Mouse (Mus musculus): Measurements from ENCODE around the gene Ccdc51. TPM values are rescaled to one million over a fixed set of nuclear protein-coding genes. Genes with fewer than 3 reads are reported as not detected.
"Not testable (repeated sequence)": the region's sequence is repeated elsewhere in the genome, so short reads cannot be mapped to it uniquely, and the experiment has no call there.

The Ccdc51 gene
- polyA plus RNA-seq, 1 experiment from 2014 or later = 14.2 TPM

DNA sequence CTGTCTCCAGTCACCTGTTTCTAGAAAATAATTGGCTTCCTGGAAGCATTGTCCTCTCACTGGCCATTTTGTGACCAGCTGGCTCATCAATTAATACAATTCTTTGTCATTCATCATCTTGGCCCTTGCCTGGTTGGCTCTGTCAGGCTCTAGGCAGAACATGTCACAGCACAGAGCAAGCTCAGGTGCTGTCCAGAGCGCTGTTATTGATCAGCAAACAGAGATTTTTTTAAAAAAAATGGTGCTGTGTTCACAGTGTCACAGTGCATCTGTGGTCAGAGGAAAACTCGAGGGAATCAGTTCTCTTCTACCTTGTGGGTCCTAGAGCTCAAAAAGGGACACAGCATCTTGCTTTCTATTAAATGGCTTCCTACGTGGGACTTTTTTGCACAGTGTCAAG, 43.2 kb downstream of the Ccdc51 start:
- no peaks in the 10 kb centered on the region for H3K36me3 ChIP-seq
- no peak overlapping the region for H3K27ac ChIP-seq
- H3K4me2 ChIP-seq = no peak overlapping the region
- no peak for ATAC-seq (replicated peaks; ENCODE audit: insufficient number of reproducible peaks, insufficient read depth, low FRiP score, low read depth)
- H3K4me3 ChIP-seq = no peak overlapping the region
- H3K9me3 ChIP-seq (replicated peaks) = no peaks in the 10 kb centered on the region
- H3K27me3 ChIP-seq = no peaks in the 10 kb centered on the region
- 68% methylated on average over 3 of the region's 3 CpGs for WGBS
- peaks cover 10% of the 10 kb centered on the region for H3K4me1 ChIP-seq (replicated peaks)
- H3K9ac ChIP-seq = no peak overlapping the region

DNA sequence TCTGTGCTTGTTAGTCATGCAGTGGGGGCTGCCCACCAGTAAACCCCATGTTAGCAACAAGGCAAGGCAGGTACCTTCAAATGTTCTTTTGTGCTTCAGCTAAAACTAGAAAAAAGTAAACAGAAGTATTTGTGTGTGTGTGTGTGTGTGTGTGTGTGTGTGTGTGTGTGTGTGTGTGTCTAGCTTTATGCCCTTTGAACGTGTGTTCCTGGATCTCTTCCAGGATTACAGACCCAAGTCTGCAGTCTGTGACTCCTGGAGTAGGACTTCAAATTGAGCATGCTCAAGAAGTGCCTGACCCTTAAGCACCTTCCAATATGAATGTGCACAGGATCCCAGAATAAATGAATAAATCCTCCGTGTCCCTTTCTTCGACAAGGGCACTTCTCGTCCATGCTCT, 44.8 kb downstream of the Ccdc51 start:
- no peaks in the 10 kb centered on the region for H3K36me3 ChIP-seq
- H3K9me3 ChIP-seq (replicated peaks) = no peaks in the 10 kb centered on the region
- no peaks in the 10 kb centered on the region for H3K27me3 ChIP-seq
- H3K4me2 ChIP-seq = no peak overlapping the region
- WGBS = 73% methylated on average over 4 of the region's 4 CpGs
- no peak overlapping the region for H3K9ac ChIP-seq
- H3K4me3 ChIP-seq = no peak overlapping the region
- no peak overlapping the region for H3K27ac ChIP-seq
- no peak for ATAC-seq (replicated peaks; ENCODE audit: insufficient number of reproducible peaks, insufficient read depth, low FRiP score, low read depth)
- H3K4me1 ChIP-seq (replicated peaks) = peaks cover 10% of the 10 kb centered on the region

- no peaks in the 10 kb centered on the region for H3K9me3 ChIP-seq (replicated peaks)
- H3K4me1 ChIP-seq (replicated peaks) = peaks cover 4% of the 10 kb centered on the region
- H3K27ac ChIP-seq = no peak overlapping the region
- H3K4me3 ChIP-seq = no peak overlapping the region
- no peaks in the 10 kb centered on the region for H3K36me3 ChIP-seq
- H3K27me3 ChIP-seq = no peaks in the 10 kb centered on the region
- ATAC-seq (replicated peaks; ENCODE audit: insufficient number of reproducible peaks, insufficient read depth, low FRiP score, low read depth) = no peak
- no peak overlapping the region for H3K9ac ChIP-seq
- WGBS = 50% methylated on average over 3 of the region's 3 CpGs
- H3K4me2 ChIP-seq = no peak overlapping the region
Observed at GRCm38 (mm10) chr9:109128211-109128610, 45.9 kb downstream of the Ccdc51 start.

- no peaks in the 10 kb centered on the region for H3K9me3 ChIP-seq (replicated peaks)
- no peak for ATAC-seq (replicated peaks; ENCODE audit: insufficient number of reproducible peaks, insufficient read depth, low FRiP score, low read depth)
- no peak overlapping the region for H3K27ac ChIP-seq
- no peaks in the 10 kb centered on the region for H3K36me3 ChIP-seq
- no peaks in the 10 kb centered on the region for H3K27me3 ChIP-seq
- H3K4me2 ChIP-seq = no peak overlapping the region
- no peaks in the 10 kb centered on the region for H3K4me1 ChIP-seq (replicated peaks)
- WGBS = 80% methylated on average over 5 of the region's 5 CpGs
- H3K9ac ChIP-seq = no peak overlapping the region
- no peak overlapping the region for H3K4me3 ChIP-seq
Observed at GRCm38 (mm10) chr9:109130076-109130475, 47.8 kb downstream of the Ccdc51 start.

DNA sequence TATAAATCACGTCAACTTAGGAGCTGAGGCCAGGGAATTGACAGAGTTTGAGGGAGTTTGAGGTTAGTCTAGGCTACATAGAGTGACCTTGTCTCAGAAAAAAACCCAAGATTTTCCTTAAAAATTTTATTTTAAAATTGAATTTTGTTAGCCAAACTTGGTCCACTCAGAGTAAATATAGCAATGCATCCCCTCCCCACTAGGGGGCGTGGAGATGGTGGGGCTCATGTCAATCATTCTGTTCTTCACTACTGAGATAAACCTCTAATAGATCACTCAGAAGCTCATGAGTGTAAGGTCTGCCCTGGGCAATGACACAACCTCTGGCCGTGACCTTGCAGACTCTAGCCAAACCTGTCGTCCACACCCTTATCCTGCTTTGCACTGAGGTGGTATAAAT, 58.1 kb downstream of the Ccdc51 start:
- H3K27me3 ChIP-seq; H3K4me1 ChIP-seq (replicated peaks); H3K4me2 ChIP-seq; H3K27ac ChIP-seq; H3K36me3 ChIP-seq; H3K4me3 ChIP-seq; H3K9me3 ChIP-seq (replicated peaks); H3K9ac ChIP-seq; ATAC-seq (replicated peaks; ENCODE audit: insufficient number of reproducible peaks, insufficient read depth, low FRiP score, low read depth): not testable (repeated sequence)
- WGBS = 61% methylated on average over 4 of the region's 4 CpGs

Other genes with a start within 250 kb of the Ccdc51 start
- 5.5 and 6.9 TPM in 2 replicates for gene Slc26a6, start 229.2 kb upstream of the Ccdc51 start, polyA plus RNA-seq (2015; fragmentation: Nextera tagmentation; extraction: Ambion mirVana)
- gene Tmem89, start 167.9 kb upstream of the Ccdc51 start, polyA plus RNA-seq (2015; fragmentation: Nextera tagmentation; extraction: Ambion mirVana) = not detected in 2 replicates
- 885 and 887 TPM in 2 replicates for gene Uqcrc1, start 145.9 kb upstream of the Ccdc51 start, polyA plus RNA-seq (2015; fragmentation: Nextera tagmentation; extraction: Ambion mirVana)
- gene Col7a1, start 128.9 kb upstream of the Ccdc51 start, polyA plus RNA-seq (2015; fragmentation: Nextera tagmentation; extraction: Ambion mirVana) = 1.2 and 1.4 TPM in 2 replicates
- not detected in 2 replicates for gene Ucn2, start 96.5 kb upstream of the Ccdc51 start, polyA plus RNA-seq (2015; fragmentation: Nextera tagmentation; extraction: Ambion mirVana)
- 3.3 and 5.4 TPM in 2 replicates for gene Pfkfb4, start 90.7 kb upstream of the Ccdc51 start, polyA plus RNA-seq (2015; fragmentation: Nextera tagmentation; extraction: Ambion mirVana)
- gene Shisa5, start 43.9 kb upstream of the Ccdc51 start, polyA plus RNA-seq (2015; fragmentation: Nextera tagmentation; extraction: Ambion mirVana) = 64.9 and 86.2 TPM in 2 replicates
- gene Trex1, start 22.8 kb upstream of the Ccdc51 start, polyA plus RNA-seq (2015; fragmentation: Nextera tagmentation; extraction: Ambion mirVana) = 9.2 and 13.6 TPM in 2 replicates
- 15.9 and 18.2 TPM in 2 replicates for gene Atrip, start 8.4 kb upstream of the Ccdc51 start, polyA plus RNA-seq (2015; fragmentation: Nextera tagmentation; extraction: Ambion mirVana)
- gene Tma7, start 94 bp downstream of the Ccdc51 start, polyA plus RNA-seq (2015; fragmentation: Nextera tagmentation; extraction: Ambion mirVana) = 417 and 539 TPM in 2 replicates
- gene Plxnb1, start 12.9 kb downstream of the Ccdc51 start, polyA plus RNA-seq (2015; fragmentation: Nextera tagmentation; extraction: Ambion mirVana) = 6.3 and 10.3 TPM in 2 replicates
- not detected in 2 replicates for gene Fbxw21, start 79.5 kb downstream of the Ccdc51 start, polyA plus RNA-seq (2015; fragmentation: Nextera tagmentation; extraction: Ambion mirVana)
- gene Fbxw13, start 113.5 kb downstream of the Ccdc51 start, polyA plus RNA-seq (2015; fragmentation: Nextera tagmentation; extraction: Ambion mirVana) = not detected in 2 replicates
- not detected in 2 replicates for gene Fbxw20, start 152.3 kb downstream of the Ccdc51 start, polyA plus RNA-seq (2015; fragmentation: Nextera tagmentation; extraction: Ambion mirVana)
- not detected in 2 replicates for gene Fbxw14, start 205.2 kb downstream of the Ccdc51 start, polyA plus RNA-seq (2015; fragmentation: Nextera tagmentation; extraction: Ambion mirVana)

Data from heart, embryonic 15.5 days (tissue).